14 mouse cellular contexts compared by ENCODE assay signal in genomic region chr4:122930939-122931590, GRCm38 (mm10). TPM values are rescaled to one million over a fixed set of nuclear protein-coding genes. Genes with fewer than 3 reads are reported as not detected.
"Had no signal": no experiment of that assay in that cellular context is flagged by ENCODE, and none has a peak within 500 bp of the region (broad histone marks: within the 10 kb centered on the region; RNA-seq: fewer than 3 reads in every experiment).

No protein-coding gene starts in this region.

- H3K9me3 ChIP-seq: midbrain, embryonic 13.5 days; midbrain, embryonic 15.5 days; neural tube, embryonic 12.5 days; stomach, embryonic 15.5 days had no signal

- H3K27me3 ChIP-seq: megakaryocyte, embryonic 14.5 days; midbrain, embryonic 13.5 days; midbrain, embryonic 15.5 days; neural tube, embryonic 12.5 days; stomach, embryonic 15.5 days had no signal

- H3K4me3 ChIP-seq: megakaryocyte, embryonic 14.5 days; midbrain, embryonic 13.5 days; midbrain, embryonic 15.5 days; neural tube, embryonic 12.5 days; stomach, embryonic 15.5 days had no signal

- H3K9ac ChIP-seq: lung, embryonic 14.5 days; midbrain, embryonic 13.5 days; midbrain, embryonic 15.5 days; neural tube, embryonic 12.5 days; stomach, embryonic 15.5 days had no signal

- H3K27ac ChIP-seq: midbrain, embryonic 13.5 days; midbrain, embryonic 15.5 days; neural tube, embryonic 12.5 days; stomach, embryonic 15.5 days; stomach, postnatal 0 days had no signal

- DNase-seq: lung, adult 18-20 months; lung, embryonic 14.5 days; lung, postnatal 10 days; lung, postnatal 4 days; right cerebral cortex, postnatal 14 days; thymus, adult 2 months; thymus, postnatal 25 days had no signal

- H3K4me1 ChIP-seq: midbrain, embryonic 13.5 days; midbrain, embryonic 15.5 days; neural tube, embryonic 12.5 days; stomach, embryonic 15.5 days had no signal

- H3K36me3 ChIP-seq: midbrain, embryonic 13.5 days; midbrain, embryonic 15.5 days; neural tube, embryonic 12.5 days; stomach, embryonic 15.5 days had no signal

- ATAC-seq: midbrain, embryonic 13.5 days; midbrain, embryonic 15.5 days had no signal

RNA-seq across cellular contexts. Expression of gene Mfsd2a, which starts 29.9 kb away (rescaled TPM):
- total RNA-seq: monocyte, adult 5-6 weeks had no signal
